Mouse (Mus musculus) cerebellum, adult 2 months (tissue): Measurements from ENCODE around the gene Ppil6. TPM values are rescaled to one million over a fixed set of nuclear protein-coding genes. Genes with fewer than 3 reads are reported as not detected.

Source experiments
- DNase-seq, 2 experiments: peaks; one replicate each; pipeline ENCODE4 v3.0.0; 2021
- H3K27ac ChIP-seq: fragments of 200-500 bp; 2 replicates; pipeline ENCODE4 v1.5.1; 2012; ENCODE audit warnings: low read length, control low read depth, inconsistent platforms; ENCODE audit not compliant: insufficient read depth
- H3K27me3 ChIP-seq: fragments of 200-500 bp; 2 replicates; pipeline ENCODE4 v1.6.1; 2012; ENCODE audit warnings: inconsistent platforms, mild to moderate bottlenecking, low read length, moderate library complexity; ENCODE audit not compliant: control insufficient read depth, insufficient read depth
- H3K4me1 ChIP-seq: fragments of 200-500 bp; 2 replicates; pipeline ENCODE4 v1.6.1; 2011; ENCODE audit warnings: low read length; ENCODE audit not compliant: control insufficient read depth, insufficient read depth
- H3K4me3 ChIP-seq: fragments of 200-500 bp; replicated peaks from 2 replicates; pipeline ENCODE3; 2011; ENCODE audit warnings: mild to moderate bottlenecking, low read depth, low read length, control low read depth; ENCODE audit not compliant: insufficient read depth
- CTCF ChIP-seq: fragments of 200-500 bp; IDR thresholded peaks from 2 replicates; pipeline ENCODE4 v1.5.1; 2011; ENCODE audit warnings: low read depth, mild to moderate bottlenecking, control low read depth, low read length, moderate library complexity, borderline replicate concordance; ENCODE audit not compliant: insufficient read depth
- POLR2A ChIP-seq: fragments of 200-500 bp; IDR thresholded peaks from 2 replicates; pipeline ENCODE4 v1.6.1; 2011; ENCODE audit warnings: low read length, control low read depth, borderline replicate concordance; ENCODE audit not compliant: insufficient read depth
- WGBS: fragments of 180-500 bp; shearing (Covaris S2); methylation state at CpG from one replicate; pipeline ENCODE4 v1.1.7; 2018; 5-methylcytosine and 5-hydroxymethylcytosine counted together
- polyA plus RNA-seq: library from polyadenylated mRNA; depleted of rRNA; stranded (reverse); fragments of >200 nt; gene quantifications from 2 replicates; pipeline ENCODE4 v1.2.3, GENCODE M21; 2012

The Ppil6 gene
- polyA plus RNA-seq, 1 experiment: 3.5 TPM

GRCm38 (mm10) chr10:41473782-41474468, 16.3 kb upstream of the Ppil6 start:
- Histone ChIP-seq H3K27me3 (no peaks in the 10 kb centered on the region), H3K4me3 (no peak overlapping the region), H3K27ac (no peak overlapping the region), H3K4me1 (no peaks in the 10 kb centered on the region)
- no peak for TF ChIP-seq CTCF
- TF ChIP-seq POLR2A: no peak
- WGBS: 93% methylated on average over 6 of the region's 6 CpGs
- no peak for DNase-seq

- no peaks in the 10 kb centered on the region for H3K27me3 ChIP-seq
- no peaks in the 10 kb centered on the region for H3K4me1 ChIP-seq
- TF ChIP-seq CTCF (no peak), POLR2A (no peak)
- DNase-seq: no peak
- H3K4me3 ChIP-seq: no peak overlapping the region
- WGBS: 88% methylated on average over 1 of the region's 1 CpGs
- H3K27ac ChIP-seq: no peak overlapping the region
Measured at GRCm38 (mm10) chr10:41474981-41475391, 15.3 kb upstream of the Ppil6 start.

GRCm38 (mm10) chr10:41476171-41477017, 13.8 kb upstream of the Ppil6 start, which contains the start of gene Mical1:
Mical1 (plus strand) TSS chr10:41476314.
- H3K4me1 ChIP-seq: no peaks in the 10 kb centered on the region
- H3K4me3 ChIP-seq: peak within 1 kb of the TSS; percentile 52
- TF ChIP-seq POLR2A: no peak
- H3K27me3 ChIP-seq: no peaks in the 10 kb centered on the region
- DNase-seq: peak in 1 of 2 experiments; percentile 29
- H3K27ac ChIP-seq: no peak within 1 kb of the TSS
- 8% methylated on average over 35 of the region's 35 CpGs for WGBS

- H3K27me3 ChIP-seq: no peaks in the 10 kb centered on the region
- peak overlapping the region; percentile 7 for H3K4me3 ChIP-seq
- TF ChIP-seq POLR2A: no peak
- TF ChIP-seq CTCF: no peak
- H3K27ac ChIP-seq: no peak overlapping the region
- no peaks in the 10 kb centered on the region for H3K4me1 ChIP-seq
- 28% methylated on average over 9 of the region's 9 CpGs for WGBS
- DNase-seq: no peak
Measured at GRCm38 (mm10) chr10:41477018-41477277, 13.3 kb upstream of the Ppil6 start.

- peak in 1 of 2 experiments; percentile 39 for DNase-seq
- H3K27me3 ChIP-seq: no peaks in the 10 kb centered on the region
- peaks cover 3% of the 10 kb centered on the region for H3K4me1 ChIP-seq
- H3K27ac ChIP-seq: no peak overlapping the region
- peak overlapping the region; percentile 26 for H3K4me3 ChIP-seq
- 46% methylated on average over 20 of the region's 20 CpGs for WGBS
- TF ChIP-seq CTCF: no peak
- no peak for TF ChIP-seq POLR2A
Measured at GRCm38 (mm10) chr10:41477278-41478181, 12.7 kb upstream of the Ppil6 start.

- TF ChIP-seq POLR2A: no peak
- Histone ChIP-seq H3K4me1 (peaks cover 11% of the 10 kb centered on the region), H3K4me3 (no peak overlapping the region), H3K27me3 (no peaks in the 10 kb centered on the region), H3K27ac (no peak overlapping the region)
- no peak for DNase-seq
- 73% methylated on average over 3 of the region's 3 CpGs for WGBS
Measured at GRCm38 (mm10) chr10:41479961-41480360, 10.3 kb upstream of the Ppil6 start.

- Histone ChIP-seq H3K27ac (no peak overlapping the region), H3K4me3 (no peak overlapping the region), H3K4me1 (peaks cover 11% of the 10 kb centered on the region), H3K27me3 (no peaks in the 10 kb centered on the region)
- WGBS: 52% methylated on average over 33 of the region's 33 CpGs
- no peak for DNase-seq
- TF ChIP-seq CTCF (no peak), POLR2A (no peak)
Measured at GRCm38 (mm10) chr10:41480938-41481880, 9.0 kb upstream of the Ppil6 start.
